Mouse (Mus musculus) kidney, adult 2 months (tissue): ENCODE data around the gene Pcgf2. TPM values are rescaled to one million over a fixed set of nuclear protein-coding genes. Genes with fewer than 3 reads are reported as not detected.

Experiments
- DNase-seq: peaks from one replicate; pipeline ENCODE4 v3.0.0; 2021
- H3K27ac ChIP-seq: fragments of 200-500 bp; 2 replicates; pipeline ENCODE4 v1.5.1; 2012; ENCODE audit warnings: low read depth, low read length, control low read depth, inconsistent platforms; ENCODE audit not compliant: insufficient read depth
- H3K27me3 ChIP-seq: fragments of 200-500 bp; replicated peaks from 2 replicates; pipeline ENCODE4 v1.6.1; 2012; ENCODE audit warnings: mild to moderate bottlenecking, moderate library complexity, low read length, inconsistent platforms; ENCODE audit not compliant: control insufficient read depth, insufficient read depth
- H3K36me3 ChIP-seq: fragments of 200-500 bp; 2 replicates; pipeline ENCODE4 v1.6.1; 2012; ENCODE audit warnings: mild to moderate bottlenecking, moderate library complexity, low read length, inconsistent platforms; ENCODE audit not compliant: control insufficient read depth, insufficient read depth
- H3K4me1 ChIP-seq: fragments of 200-500 bp; 2 replicates; pipeline ENCODE4 v1.6.1; 2011; ENCODE audit warnings: low read length; ENCODE audit not compliant: control insufficient read depth, insufficient read depth
- H3K4me3 ChIP-seq: fragments of 200-500 bp; 2 replicates; pipeline ENCODE4 v1.5.1; 2011; ENCODE audit warnings: mild to moderate bottlenecking, low read depth, low read length, control low read depth; ENCODE audit not compliant: insufficient read depth
- CTCF ChIP-seq: fragments of 200-500 bp; conservative IDR thresholded peaks from 2 replicates; pipeline ENCODE4 v1.5.1; 2011; ENCODE audit warnings: low read depth, mild to moderate bottlenecking, control low read depth, low read length, moderate library complexity, mixed read lengths; ENCODE audit not compliant: insufficient read depth, insufficient read length
- POLR2A ChIP-seq: fragments of 200-500 bp; IDR thresholded peaks from one replicate; pipeline ENCODE4 v1.6.1; 2011; ENCODE audit warnings: low read depth, low read length, control low read depth
- WGBS: fragments of 180-500 bp; shearing (Covaris S2); methylation state at CpG from one replicate; pipeline ENCODE4 v1.1.7; 2018; 5-methylcytosine and 5-hydroxymethylcytosine counted together
- polyA plus RNA-seq: library from polyadenylated mRNA; depleted of rRNA; stranded (reverse); fragments of >200 nt; gene quantifications from 2 replicates; pipeline ENCODE4 v1.2.3, GENCODE M21; 2012

Pcgf2 gene
- polyA plus RNA-seq, 1 experiment: 53.9 TPM

DNA sequence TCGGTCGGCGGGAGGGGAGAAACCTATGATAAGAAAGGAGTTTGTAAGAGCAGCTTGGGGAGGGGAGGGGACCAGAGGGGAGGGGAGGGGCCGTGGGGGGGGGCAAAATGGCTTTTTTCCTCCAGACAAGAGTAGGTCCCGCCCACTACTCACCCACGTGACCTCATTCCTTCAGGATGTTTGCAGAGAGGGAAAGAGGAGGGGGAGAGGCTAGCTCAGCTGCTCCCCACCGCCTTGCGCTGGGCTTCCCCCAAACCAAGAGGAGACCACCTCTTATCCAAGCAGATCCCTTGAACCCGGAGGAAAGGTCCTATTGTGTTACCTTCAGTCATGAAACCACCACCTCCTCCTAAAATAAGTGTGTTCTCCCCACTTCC is 683 bp downstream of the Pcgf2 start:
- Histone ChIP-seq H3K36me3 (no peaks in the 10 kb centered on the region), H3K27me3 (no peaks in the 10 kb centered on the region), H3K4me1 (peaks cover 14% of the 10 kb centered on the region; the same call in 1 of the 2 replicates), H3K4me3 (peak overlapping the region; percentile 79), H3K27ac (peak overlapping the region; percentile 98)
- TF ChIP-seq CTCF (no peak), POLR2A (peak; percentile 74)
- under 1% methylated on average over 6 of the region's 9 CpGs for WGBS
- DNase-seq: peak; percentile 95

GRCm38 (mm10) chr11:97698741-97699611 is 1.3 kb downstream of the Pcgf2 start:
- H3K27me3 ChIP-seq: no peaks in the 10 kb centered on the region
- DNase-seq: peak; percentile 73
- H3K36me3 ChIP-seq: no peaks in the 10 kb centered on the region
- H3K4me1 ChIP-seq: peaks cover 8% of the 10 kb centered on the region; the same call in 1 of the 2 replicates
- TF ChIP-seq CTCF (no peak; the same call in 1 of the 2 replicates), POLR2A (no peak)
- WGBS: 1% methylated on average over 63 of the region's 63 CpGs
- H3K4me3 ChIP-seq: peak overlapping the region; percentile 79
- peak overlapping the region; percentile 35 for H3K27ac ChIP-seq

DNA sequence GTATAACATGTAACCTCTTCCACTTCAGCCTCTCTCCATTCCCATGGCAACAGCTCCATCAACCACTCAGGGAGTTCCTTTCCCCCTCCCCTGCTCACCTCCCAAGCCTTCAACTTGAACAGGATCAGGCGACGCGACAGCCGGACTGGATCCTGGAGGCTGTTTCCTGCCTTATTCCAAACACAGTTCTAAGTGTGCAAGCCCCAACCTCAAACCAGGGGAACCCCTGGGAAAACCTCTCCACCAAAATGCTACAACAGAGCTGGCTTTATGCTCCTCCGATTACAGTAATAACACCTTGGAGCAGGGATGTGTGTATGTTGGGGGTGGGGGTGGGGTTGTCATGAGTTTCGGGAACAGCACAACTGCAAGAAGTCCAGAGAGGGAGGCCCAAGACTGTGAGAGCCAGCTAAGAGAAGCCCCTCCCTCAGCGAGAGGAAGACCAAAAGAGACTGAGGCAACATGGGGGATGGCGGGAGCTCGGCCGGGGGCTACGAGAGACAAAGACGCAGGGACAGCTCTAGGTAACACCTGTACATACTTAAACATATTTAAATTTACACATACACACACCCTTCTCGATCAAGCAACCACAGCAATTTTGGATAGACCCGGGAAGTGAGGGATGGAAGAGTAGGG is 2.3 kb downstream of the Pcgf2 start:
- no peak for DNase-seq
- Histone ChIP-seq H3K4me1 (peaks cover 6% of the 10 kb centered on the region; the same call in 1 of the 2 replicates), H3K36me3 (no peaks in the 10 kb centered on the region), H3K4me3 (peak overlapping the region; percentile 79), H3K27me3 (no peaks in the 10 kb centered on the region), H3K27ac (no peak overlapping the region)
- no peak for TF ChIP-seq POLR2A
- TF ChIP-seq CTCF: no peak
- WGBS: 19% methylated on average over 14 of the region's 14 CpGs

- TF ChIP-seq POLR2A: no peak
- TF ChIP-seq CTCF: no peak
- no peak overlapping the region for H3K27ac ChIP-seq
- no peaks in the 10 kb centered on the region for H3K36me3 ChIP-seq
- no peaks in the 10 kb centered on the region for H3K27me3 ChIP-seq
- peaks cover 6% of the 10 kb centered on the region; the same call in 1 of the 2 replicates for H3K4me1 ChIP-seq
- WGBS: 64% methylated on average over 11 of the region's 11 CpGs
- DNase-seq: no peak
- H3K4me3 ChIP-seq: no peak overlapping the region
These were observed 3.0 kb downstream of the Pcgf2 start for GRCm38 (mm10) chr11:97697199-97697890.

DNA sequence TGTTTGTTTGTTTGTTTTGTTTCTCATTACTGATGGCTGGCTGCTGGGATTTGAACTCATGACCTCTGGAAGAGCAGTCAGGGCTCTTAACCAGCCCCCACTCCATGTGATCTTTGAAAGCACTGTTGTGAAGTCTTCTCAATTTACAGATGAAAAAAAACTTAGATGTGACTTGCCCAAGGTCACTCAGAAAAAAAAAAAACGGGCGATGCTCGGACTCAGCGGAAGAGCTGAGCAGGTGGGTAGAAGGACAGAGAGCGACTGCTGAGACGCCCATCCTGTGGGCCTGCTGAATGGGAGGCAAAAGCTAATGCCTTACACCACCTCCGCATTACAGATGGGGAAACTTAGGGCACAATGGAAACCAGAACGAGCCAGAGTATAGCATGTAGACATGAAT is 3.6 kb downstream of the Pcgf2 start:
- H3K4me3 ChIP-seq: no peak overlapping the region
- no peaks in the 10 kb centered on the region for H3K27me3 ChIP-seq
- WGBS: 75% methylated on average over 8 of the region's 8 CpGs
- H3K27ac ChIP-seq: no peak overlapping the region
- peaks cover 6% of the 10 kb centered on the region; the same call in 1 of the 2 replicates for H3K4me1 ChIP-seq
- no peaks in the 10 kb centered on the region for H3K36me3 ChIP-seq
- DNase-seq: no peak
- TF ChIP-seq POLR2A (no peak), CTCF (no peak)

- DNase-seq: no peak
- Histone ChIP-seq H3K4me3 (no peak overlapping the region), H3K36me3 (no peaks in the 10 kb centered on the region), H3K27me3 (no peaks in the 10 kb centered on the region), H3K27ac (no peak overlapping the region), H3K4me1 (peaks cover 5% of the 10 kb centered on the region; the same call in 1 of the 2 replicates)
- 68% methylated on average over 8 of the region's 9 CpGs for WGBS
- TF ChIP-seq POLR2A: no peak
These were observed 4.4 kb downstream of the Pcgf2 start for GRCm38 (mm10) chr11:97695712-97696401.
